Mouse (Mus musculus): Measurements from ENCODE around the gene Susd4. TPM values are rescaled to one million over a fixed set of nuclear protein-coding genes. Genes with fewer than 3 reads are reported as not detected.

Gene Susd4
- polyA plus RNA-seq (2017; shearing (Covaris generic)) = 5.4 TPM

GRCm38 (mm10) chr1:182763716-182764461, at the start of gene Susd4:
Gene Susd4, plus strand, starts transcription at chr1:182763860.

GRCm38 (mm10) chr1:182749080-182749479, 14.6 kb upstream of the Susd4 start, which contains the start of gene Ccdc185:
Gene Ccdc185, minus strand, starts transcription at chr1:182749180.

Other genes starting within 250 kb of the Susd4 start
- gene Capn2, start 246.3 kb upstream of the Susd4 start, polyA plus RNA-seq (2017; shearing (Covaris generic)) = 31.5 TPM
- gene Capn8, start 198.9 kb upstream of the Susd4 start, polyA plus RNA-seq (2017; shearing (Covaris generic)) = not detected
- not detected for gene Ccdc185, start 14.7 kb upstream of the Susd4 start, polyA plus RNA-seq (2017; shearing (Covaris generic))
- gene Tlr5, start 190.9 kb downstream of the Susd4 start, polyA plus RNA-seq (2017; shearing (Covaris generic)) = 0.22 TPM

Measured in CD4-positive, CD25-positive, alpha-beta regulatory T cell, adult 9 weeks (primary cell).